Mouse (Mus musculus): ENCODE data around the gene Emc10.

GRCm38 (mm10) chr7:44445528-44445923, 50.8 kb downstream of the Emc10 start:
- TF ChIP-seq MAFK (IDR thresholded peaks at IDR 0.05; ENCODE audit: insufficient read depth, low read depth, low read length), result no peak
- TF ChIP-seq HCFC1 (IDR thresholded peaks at IDR 0.05; ENCODE audit: borderline replicate concordance, insufficient read depth, low read length), result no peak
